Mouse (Mus musculus): ENCODE measurements around the gene Tsen2. TPM values are rescaled to one million over a fixed set of nuclear protein-coding genes. Genes with fewer than 3 reads are reported as not detected.

The Tsen2 gene
- total RNA-seq, 1 experiment from 2014 or later, result 20.9 TPM

GRCm38 (mm10) chr6:115538645-115539429, 5.6 kb upstream of the Tsen2 start:
- ATAC-seq (replicated peaks; ENCODE audit: low read depth, poor library complexity, severe bottlenecking), result peak; percentile 87

GRCm38 (mm10) chr6:115541676-115542275, 2.7 kb upstream of the Tsen2 start:
- ATAC-seq (replicated peaks; ENCODE audit: low read depth, poor library complexity, severe bottlenecking), result peak; percentile 52

- no peak for ATAC-seq (replicated peaks; ENCODE audit: low read depth, poor library complexity, severe bottlenecking)
These were observed 2.1 kb upstream of the Tsen2 start for GRCm38 (mm10) chr6:115542341-115542740.

- ATAC-seq (replicated peaks; ENCODE audit: low read depth, poor library complexity, severe bottlenecking), result peak; percentile 33; the same call in 1 of the 2 replicates
These were observed 1.8 kb downstream of the Tsen2 start for GRCm38 (mm10) chr6:115546276-115546675.

- ATAC-seq (replicated peaks; ENCODE audit: low read depth, poor library complexity, severe bottlenecking), result no peak
These were observed 11.0 kb downstream of the Tsen2 start for GRCm38 (mm10) chr6:115555485-115555884.

GRCm38 (mm10) chr6:115558176-115558575, 13.7 kb downstream of the Tsen2 start:
- ATAC-seq (replicated peaks; ENCODE audit: low read depth, poor library complexity, severe bottlenecking), result no peak

GRCm38 (mm10) chr6:115559651-115560632, 15.5 kb downstream of the Tsen2 start:
- no peak for ATAC-seq (replicated peaks; ENCODE audit: low read depth, poor library complexity, severe bottlenecking)

GRCm38 (mm10) chr6:115565479-115566045, 21.1 kb downstream of the Tsen2 start:
- ATAC-seq (replicated peaks; ENCODE audit: low read depth, poor library complexity, severe bottlenecking), result no peak

- ATAC-seq (replicated peaks; ENCODE audit: low read depth, poor library complexity, severe bottlenecking), result no peak
These were observed 29.7 kb downstream of the Tsen2 start for GRCm38 (mm10) chr6:115574171-115574570.

- no peak for ATAC-seq (replicated peaks; ENCODE audit: low read depth, poor library complexity, severe bottlenecking)
These were observed 32.9 kb downstream of the Tsen2 start for GRCm38 (mm10) chr6:115577407-115577806.

- ATAC-seq (replicated peaks; ENCODE audit: low read depth, poor library complexity, severe bottlenecking), result no peak
These were observed 33.5 kb downstream of the Tsen2 start for GRCm38 (mm10) chr6:115577941-115578340.

- ATAC-seq (replicated peaks; ENCODE audit: low read depth, poor library complexity, severe bottlenecking), result no peak
These were observed 36.3 kb downstream of the Tsen2 start for GRCm38 (mm10) chr6:115580810-115581209.

- ATAC-seq (replicated peaks; ENCODE audit: low read depth, poor library complexity, severe bottlenecking), result no peak
These were observed 38.1 kb downstream of the Tsen2 start for GRCm38 (mm10) chr6:115582328-115583115.

GRCm38 (mm10) chr6:115583430-115584125, 39.1 kb downstream of the Tsen2 start:
- peak; percentile 45 for ATAC-seq (replicated peaks; ENCODE audit: low read depth, poor library complexity, severe bottlenecking)

- peak; percentile 43; the same call in 1 of the 2 replicates for ATAC-seq (replicated peaks; ENCODE audit: low read depth, poor library complexity, severe bottlenecking)
These were observed 39.7 kb downstream of the Tsen2 start for GRCm38 (mm10) chr6:115584176-115584575.

GRCm38 (mm10) chr6:115586321-115586720, 41.9 kb downstream of the Tsen2 start:
- no peak for ATAC-seq (replicated peaks; ENCODE audit: low read depth, poor library complexity, severe bottlenecking)

- ATAC-seq (replicated peaks; ENCODE audit: low read depth, poor library complexity, severe bottlenecking), result no peak
These were observed 47.4 kb downstream of the Tsen2 start for GRCm38 (mm10) chr6:115591692-115592359.

GRCm38 (mm10) chr6:115592458-115592857, 48.0 kb downstream of the Tsen2 start, which contains the start of gene Mkrn2os:
Gene Mkrn2os (minus strand): TSS chr6:115592576.
- no peak for ATAC-seq (replicated peaks; ENCODE audit: low read depth, poor library complexity, severe bottlenecking)
